Mouse (Mus musculus): ENCODE results near the gene Bptf. TPM values are rescaled to one million over a fixed set of nuclear protein-coding genes. Genes with fewer than 3 reads are reported as not detected.
A peak's percentile ranks its signal among the peaks of the same experiment; 100 is the strongest.
"Not testable (repeated sequence)": the region's sequence is repeated elsewhere in the genome, so short reads cannot be mapped to it uniquely, and the experiment has no call there.

Gene Bptf
- polyA plus RNA-seq, 1 experiment from 2014 or later: 41.0 TPM

GRCm38 (mm10) chr11:107011171-107011570, 120.8 kb downstream of the Bptf start:
- no peak overlapping the region; the same call in 1 of the 2 replicates for H3K9ac ChIP-seq
- peak overlapping the region; percentile 52; the same call in 1 of the 2 replicates for H3K4me2 ChIP-seq (replicated peaks)
- no peak overlapping the region for H3K27ac ChIP-seq
- ATAC-seq (ENCODE audit: low FRiP score): no peak
- no peak overlapping the region for H3K4me3 ChIP-seq
- no peaks in the 10 kb centered on the region; the same call in 1 of the 2 replicates for H3K27me3 ChIP-seq
- no peaks in the 10 kb centered on the region for H3K36me3 ChIP-seq
- H3K9me3 ChIP-seq (replicated peaks): 0 out of 2 replicates have a peak, but pooled peaks cover 3% of the 10 kb centered on the region
- H3K4me1 ChIP-seq: peaks cover 3% of the 10 kb centered on the region
- WGBS: 74% methylated on average over 7 of the region's 7 CpGs

DNA sequence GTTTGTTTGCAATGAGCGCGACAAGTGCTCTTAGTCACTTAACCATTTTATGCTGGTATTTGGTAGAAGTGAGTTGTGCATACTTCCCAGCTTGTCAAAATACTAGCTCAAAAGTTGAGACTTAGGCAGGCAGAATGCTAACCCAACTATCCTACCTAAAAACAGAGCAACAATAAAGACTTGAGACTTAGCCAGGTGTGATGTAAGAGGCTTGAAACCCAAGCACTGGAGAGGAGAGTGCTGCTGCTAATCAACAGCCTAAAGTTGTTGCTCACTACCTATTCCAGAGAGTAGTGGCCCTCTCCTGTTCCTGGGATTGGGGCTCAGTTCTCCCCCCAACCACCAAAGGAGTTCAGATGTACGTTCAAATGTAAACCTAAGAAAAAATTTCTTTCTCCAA, 121.5 kb downstream of the Bptf start:
- 0 out of 2 replicates have a peak, but pooled peaks cover 3% of the 10 kb centered on the region for H3K9me3 ChIP-seq (replicated peaks)

GRCm38 (mm10) chr11:107005538-107005937, 126.4 kb downstream of the Bptf start:
- WGBS: 92% methylated on average over 1 of the region's 1 CpGs
- no peaks in the 10 kb centered on the region for H3K4me1 ChIP-seq
- H3K9me3 ChIP-seq (replicated peaks): no peaks in the 10 kb centered on the region
- no peak overlapping the region for H3K4me3 ChIP-seq
- H3K36me3 ChIP-seq: no peaks in the 10 kb centered on the region
- H3K27me3 ChIP-seq: no peaks in the 10 kb centered on the region; the same call in 1 of the 2 replicates
- ATAC-seq (ENCODE audit: low FRiP score): no peak
- no peak overlapping the region for H3K9ac ChIP-seq
- no peak overlapping the region for H3K4me2 ChIP-seq (replicated peaks)
- H3K27ac ChIP-seq: no peak overlapping the region

More for the DNA sequence above, 121.5 kb downstream of the Bptf start:
- no peaks in the 10 kb centered on the region; the same call in 1 of the 2 replicates for H3K27me3 ChIP-seq
- H3K9ac ChIP-seq: no peak overlapping the region
- no peak overlapping the region for H3K27ac ChIP-seq
- H3K4me2 ChIP-seq (replicated peaks): no peak overlapping the region
- 98% methylated on average over 3 of the region's 3 CpGs for WGBS
- ATAC-seq (ENCODE audit: low FRiP score): no peak
- no peak overlapping the region for H3K4me3 ChIP-seq
- peaks cover 3% of the 10 kb centered on the region for H3K4me1 ChIP-seq
- no peaks in the 10 kb centered on the region for H3K36me3 ChIP-seq

- Histone ChIP-seq H3K4me2 (replicated peaks) (no peak overlapping the region), H3K4me1 (peaks cover 6% of the 10 kb centered on the region), H3K27me3 (no peaks in the 10 kb centered on the region), H3K9ac (no peak overlapping the region), H3K36me3 (0 out of 2 replicates have a peak, but pooled peaks cover under 1% of the 10 kb centered on the region), H3K27ac (peak overlapping the region; percentile 44; the same call in 1 of the 2 replicates), H3K9me3 (replicated peaks) (no peaks in the 10 kb centered on the region), H3K4me3 (no peak overlapping the region)
- WGBS: 44% methylated on average over 8 of the region's 8 CpGs
- no peak for ATAC-seq (ENCODE audit: low FRiP score)
Observed at GRCm38 (mm10) chr11:107001760-107002675, 129.9 kb downstream of the Bptf start.

GRCm38 (mm10) chr11:106999949-107000513, 131.9 kb downstream of the Bptf start:
- Histone ChIP-seq H3K27me3 (no peaks in the 10 kb centered on the region), H3K9ac (peak overlapping the region; percentile 65), H3K4me2 (replicated peaks) (peak overlapping the region; percentile 55), H3K27ac (peak overlapping the region; percentile 85), H3K4me3 (peak overlapping the region; percentile 78), H3K4me1 (peaks cover 7% of the 10 kb centered on the region), H3K9me3 (replicated peaks) (no peaks in the 10 kb centered on the region), H3K36me3 (peaks cover 19% of the 10 kb centered on the region)
- ATAC-seq (ENCODE audit: low FRiP score): peak; percentile 6; the same call in 1 of the 2 replicates
- 85% methylated on average over 9 of the region's 9 CpGs for WGBS

DNA sequence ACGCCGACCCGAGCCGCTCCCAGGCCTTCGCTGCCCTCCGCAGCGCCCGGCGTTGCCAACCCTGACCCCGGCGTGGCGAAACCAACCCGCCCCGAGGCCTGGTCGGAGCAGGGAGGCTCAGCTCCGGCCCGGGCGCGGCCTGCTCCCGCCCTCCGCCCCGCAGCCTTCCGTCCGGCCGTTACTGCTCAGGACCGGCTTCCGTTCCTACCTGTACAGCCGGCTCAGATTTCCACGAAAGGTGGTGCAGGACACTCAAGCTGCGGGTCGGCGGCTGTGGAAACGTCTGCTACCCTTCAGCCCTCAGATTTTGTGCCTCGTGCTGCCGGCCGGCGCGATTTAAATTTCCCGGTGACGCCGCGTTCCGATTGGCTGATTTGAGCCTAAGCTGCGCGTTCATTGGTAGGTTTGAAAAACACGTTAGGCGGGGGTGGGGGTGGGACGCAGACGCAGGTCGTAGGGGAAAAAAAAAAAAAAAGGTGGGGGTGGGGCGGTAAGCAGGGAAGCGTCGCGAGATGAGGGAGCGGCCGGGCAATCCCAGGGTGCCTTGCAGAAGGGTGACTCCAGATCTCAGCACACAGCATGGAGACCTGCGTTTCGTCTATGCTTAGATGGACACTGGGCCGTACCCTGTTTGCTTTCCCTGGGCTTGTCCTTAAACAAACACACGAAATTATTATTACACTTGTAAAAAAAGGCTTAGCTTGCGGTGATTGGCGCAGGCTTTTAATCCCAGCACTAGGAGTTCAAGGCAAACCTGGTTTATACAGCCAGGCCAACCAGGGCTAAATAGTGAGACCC, 132.6 kb downstream of the Bptf start, which contains the start of gene Kpna2:
Kpna2 (minus strand) TSS at position 391 of the 798 bp plus-strand sequence.
- Histone ChIP-seq H3K27me3 (no peaks in the 10 kb centered on the region), H3K36me3 (peaks cover 25% of the 10 kb centered on the region), H3K9ac (peak within 1 kb of the TSS; percentile 83), H3K9me3 (replicated peaks) (no peaks in the 10 kb centered on the region), H3K27ac (peak within 1 kb of the TSS; percentile 85), H3K4me1 (peaks cover 10% of the 10 kb centered on the region), H3K4me2 (replicated peaks) (peak within 1 kb of the TSS; percentile 57), H3K4me3 (peak within 1 kb of the TSS; percentile 78)
- peak; percentile 93 for ATAC-seq (ENCODE audit: low FRiP score)
- WGBS: under 1% methylated on average over 61 of the region's 62 CpGs

DNA sequence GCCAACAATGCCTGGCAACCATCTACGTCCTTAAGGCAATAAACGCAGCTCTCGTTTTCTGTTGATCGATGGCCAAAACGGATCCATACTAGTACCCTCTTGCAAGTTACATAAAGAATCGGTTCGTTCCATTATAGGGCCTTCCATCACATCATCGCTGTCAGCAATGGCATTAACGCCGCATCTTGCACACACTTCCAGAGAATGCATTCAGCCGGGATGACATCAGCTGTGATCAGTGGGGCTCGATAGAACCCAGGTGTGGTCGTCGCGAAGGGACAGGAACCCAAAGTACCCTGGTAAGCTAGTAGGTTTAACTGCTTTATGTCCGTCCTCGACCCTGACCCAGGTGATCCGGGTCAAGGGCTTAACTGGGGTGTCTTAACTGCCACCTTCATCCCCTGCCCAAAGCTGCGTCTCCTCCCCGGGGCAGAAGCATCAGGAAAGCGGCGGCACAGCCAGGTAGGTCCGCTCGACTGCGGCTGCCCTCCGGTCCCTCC, 133.2 kb downstream of the Bptf start:
- Histone ChIP-seq H3K9ac (peak overlapping the region; percentile 83), H3K27ac (peak overlapping the region; percentile 83), H3K4me3 (peak overlapping the region; percentile 78), H3K27me3 (no peaks in the 10 kb centered on the region), H3K36me3 (peaks cover 31% of the 10 kb centered on the region), H3K4me2 (replicated peaks) (peak overlapping the region; percentile 57), H3K4me1 (peaks cover 10% of the 10 kb centered on the region), H3K9me3 (replicated peaks) (no peaks in the 10 kb centered on the region)
- WGBS: under 1% methylated on average over 26 of the region's 26 CpGs
- ATAC-seq (ENCODE audit: low FRiP score): peak; percentile 53

GRCm38 (mm10) chr11:106997976-106998375, 134.0 kb downstream of the Bptf start:
- H3K36me3 ChIP-seq: peaks cover 34% of the 10 kb centered on the region
- peak overlapping the region; percentile 83 for H3K9ac ChIP-seq
- H3K27me3 ChIP-seq: no peaks in the 10 kb centered on the region
- H3K9me3 ChIP-seq (replicated peaks): no peaks in the 10 kb centered on the region
- no peak for ATAC-seq (ENCODE audit: low FRiP score)
- 16% methylated on average over 5 of the region's 5 CpGs for WGBS
- H3K27ac ChIP-seq: no peak overlapping the region; the same call in 1 of the 2 replicates
- H3K4me3 ChIP-seq: peak overlapping the region; percentile 78
- peaks cover 10% of the 10 kb centered on the region for H3K4me1 ChIP-seq
- peak overlapping the region; percentile 57 for H3K4me2 ChIP-seq (replicated peaks)

DNA sequence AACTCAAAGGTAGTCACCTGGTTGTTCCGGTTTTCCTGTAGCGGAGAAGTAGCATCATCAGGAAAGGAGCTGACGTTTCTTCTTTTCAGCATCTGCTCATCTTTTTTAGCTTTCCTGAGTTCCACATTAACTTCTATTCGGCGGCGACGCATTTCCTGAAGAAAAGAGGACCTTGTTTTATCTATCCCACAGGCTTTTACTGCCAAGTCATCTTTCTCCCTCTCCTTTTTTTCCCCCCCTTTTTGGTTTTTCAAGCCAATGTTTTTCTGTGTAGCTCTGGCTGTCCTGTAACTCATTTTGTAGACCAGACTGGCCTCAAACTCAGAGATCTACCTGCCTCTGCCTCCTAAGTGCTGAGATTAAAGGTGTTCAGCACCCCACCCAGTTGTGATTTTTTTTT, 135.4 kb downstream of the Bptf start:
- H3K4me3 ChIP-seq; H3K4me2 ChIP-seq (replicated peaks); ATAC-seq (ENCODE audit: low FRiP score); H3K27me3 ChIP-seq; H3K9me3 ChIP-seq (replicated peaks); H3K9ac ChIP-seq; H3K27ac ChIP-seq: not testable (repeated sequence)
- Histone ChIP-seq H3K36me3 (peaks cover 44% of the 10 kb centered on the region), H3K4me1 (peaks cover 10% of the 10 kb centered on the region)
- WGBS: 97% methylated on average over 7 of the region's 7 CpGs

GRCm38 (mm10) chr11:106994246-106995085, 137.5 kb downstream of the Bptf start:
- 88% methylated on average over 3 of the region's 3 CpGs for WGBS
- peaks cover 63% of the 10 kb centered on the region for H3K36me3 ChIP-seq
- no peaks in the 10 kb centered on the region for H3K9me3 ChIP-seq (replicated peaks)
- no peak overlapping the region for H3K9ac ChIP-seq
- no peaks in the 10 kb centered on the region for H3K27me3 ChIP-seq
- H3K4me2 ChIP-seq (replicated peaks): no peak overlapping the region
- H3K27ac ChIP-seq: no peak overlapping the region
- H3K4me3 ChIP-seq: no peak overlapping the region
- no peak for ATAC-seq (ENCODE audit: low FRiP score)
- H3K4me1 ChIP-seq: peaks cover 10% of the 10 kb centered on the region

DNA sequence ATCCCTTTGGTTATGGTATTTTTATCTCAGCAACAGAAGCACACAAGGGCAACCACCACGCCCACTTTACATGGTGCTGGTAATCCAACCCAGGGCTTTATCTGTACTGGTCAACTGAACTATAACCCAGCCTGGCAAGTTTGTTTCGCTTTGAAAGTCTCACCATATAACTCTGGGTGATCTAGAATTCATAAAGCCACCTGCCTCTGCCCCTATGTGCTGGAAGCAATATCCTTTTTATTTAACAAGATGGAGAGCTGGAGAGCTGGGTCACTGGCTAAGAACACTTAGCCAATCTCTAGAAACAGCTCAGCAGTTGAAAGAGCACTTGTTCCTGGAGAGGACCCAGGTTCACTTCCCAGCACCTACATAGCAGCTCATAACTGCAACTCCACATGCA, 144.5 kb downstream of the Bptf start:
- no peak for ATAC-seq (ENCODE audit: low FRiP score)
- H3K4me1 ChIP-seq: no peaks in the 10 kb centered on the region

More for the DNA sequence above, 144.5 kb downstream of the Bptf start:
- Histone ChIP-seq H3K27me3 (no peaks in the 10 kb centered on the region), H3K4me2 (replicated peaks) (no peak overlapping the region), H3K27ac (no peak overlapping the region), H3K36me3 (peaks cover 47% of the 10 kb centered on the region), H3K4me3 (no peak overlapping the region), H3K9ac (no peak overlapping the region), H3K9me3 (replicated peaks) (no peaks in the 10 kb centered on the region)
- WGBS: 87% methylated on average over 2 of the region's 2 CpGs

Data from hindbrain, embryonic 12.5 days (tissue).